Mouse (Mus musculus) lung, adult 2 months (tissue): Measurements from ENCODE around the gene Gm21149.
"Not testable (repeated sequence)": the region's sequence is repeated elsewhere in the genome, so short reads cannot be mapped to it uniquely, and the experiment has no call there.

ENCODE experiments used
- CTCF ChIP-seq: fragments of 200-500 bp; IDR thresholded peaks from 2 replicates; pipeline ENCODE4 v1.5.1; 2011; ENCODE audit warnings: mild to moderate bottlenecking, low read length, control low read depth; ENCODE audit not compliant: insufficient read depth
- POLR2A ChIP-seq: fragments of 200-500 bp; IDR thresholded peaks from 2 replicates; pipeline ENCODE4 v1.6.1; 2011; ENCODE audit warnings: low read depth, mild to moderate bottlenecking, control low read depth, low read length, borderline replicate concordance; ENCODE audit errors: extremely low read depth

- TF ChIP-seq CTCF, POLR2A: not testable (repeated sequence)
Observed at GRCm38 (mm10) chr5:15498350-15498749, 22.0 kb upstream of the Gm21149 start.
